8 mouse cellular contexts compared by ENCODE assay signal in genomic region chr2:172940003-172940798, GRCm38 (mm10). TPM values are rescaled to one million over a fixed set of nuclear protein-coding genes. Genes with fewer than 3 reads are reported as not detected.
A peak's percentile ranks its signal among the peaks of the same experiment; 100 is the strongest.
DNase-seq lines count a peak whose midpoint lies in the region; ATAC-seq and TF ChIP-seq lines count a peak whose summit lies in the region.

TSS of gene Bmp7 (minus strand) at chr2:172940321.

- TF ChIP-seq CTCF in forebrain, postnatal 0 days (IDR thresholded peaks at IDR 0.05; ENCODE audit: low read depth), result no peak

- intact Hi-C loops in left cerebral cortex, postnatal 14 days (cut with DNase I), result no loop called here

- H3K4me1 ChIP-seq in forebrain, postnatal 0 days (ENCODE audit: insufficient read depth), result peaks cover 12% of the 10 kb centered on the region; the same call in 1 of the 2 replicates
- H3K4me1 ChIP-seq in hindbrain, embryonic 15.5 days (replicated peaks), result peaks cover 43% of the 10 kb centered on the region
- peaks cover 17% of the 10 kb centered on the region for H3K4me1 ChIP-seq in megakaryocyte, embryonic 14.5 days

- 3% methylated on average over 59 of the region's 82 CpGs for WGBS in forebrain, postnatal 0 days
- under 1% methylated on average over 78 of the region's 82 CpGs for WGBS in hindbrain, embryonic 15.5 days

- H3K4me2 ChIP-seq in forebrain, postnatal 0 days (ENCODE audit: low read depth), result peak within 1 kb of the TSS; percentile 95
- peak within 1 kb of the TSS; percentile 85 for H3K4me2 ChIP-seq in hindbrain, embryonic 15.5 days

- H3K9ac ChIP-seq in forebrain, postnatal 0 days, result peak within 1 kb of the TSS; percentile 51
- H3K9ac ChIP-seq in hindbrain, embryonic 15.5 days, result peak within 1 kb of the TSS; percentile 34; the same call in 1 of the 2 replicates

- H3K27ac ChIP-seq in forebrain, postnatal 0 days (ENCODE audit: low read depth, low read length), result peak within 1 kb of the TSS; percentile 21; the same call in 1 of the 2 replicates
- H3K27ac ChIP-seq in hindbrain, embryonic 15.5 days (replicated peaks), result peak within 1 kb of the TSS; percentile 52

- H3K27me3 ChIP-seq in forebrain, postnatal 0 days (ENCODE audit: insufficient read depth, low read length), result peaks cover 59% of the 10 kb centered on the region
- H3K27me3 ChIP-seq in hindbrain, embryonic 15.5 days, result peaks cover 81% of the 10 kb centered on the region
- H3K27me3 ChIP-seq in megakaryocyte, embryonic 14.5 days (replicated peaks), result peaks cover 96% of the 10 kb centered on the region

- no peaks in the 10 kb centered on the region for H3K9me3 ChIP-seq in forebrain, postnatal 0 days (ENCODE audit: low read length)
- no peaks in the 10 kb centered on the region for H3K9me3 ChIP-seq in hindbrain, embryonic 15.5 days
- 0 out of 2 replicates have a peak, but pooled peaks cover 2% of the 10 kb centered on the region for H3K9me3 ChIP-seq in megakaryocyte, embryonic 14.5 days

- H3K4me3 ChIP-seq in forebrain, postnatal 0 days (ENCODE audit: low read depth, low read length), result peak within 1 kb of the TSS; percentile 42
- peak within 1 kb of the TSS; percentile 44 for H3K4me3 ChIP-seq in hindbrain, embryonic 15.5 days
- H3K4me3 ChIP-seq in megakaryocyte, embryonic 14.5 days (replicated peaks), result peak within 1 kb of the TSS; percentile 75

- DNase-seq in ES-CJ7 (ENCODE audit: low read depth, low spot score), result peak; percentile 94
- DNase-seq in adrenal gland, adult 8-10 months, result peak; percentile 74
- DNase-seq in forebrain, postnatal 0 days, result peak; percentile 60
- peak in 1 of 2 experiments; percentile 53 for DNase-seq in left cerebral cortex, postnatal 14 days (ENCODE audit: low spot score in 2 of 2)
- DNase-seq in right cerebral cortex, postnatal 4 days, result peak; percentile 51

- H3K36me3 ChIP-seq in forebrain, postnatal 0 days (ENCODE audit: insufficient read depth), result no peaks in the 10 kb centered on the region
- H3K36me3 ChIP-seq in hindbrain, embryonic 15.5 days, result no peaks in the 10 kb centered on the region
- no peaks in the 10 kb centered on the region for H3K36me3 ChIP-seq in megakaryocyte, embryonic 14.5 days (replicated peaks; ENCODE audit: low read length)

- peak; percentile 70 for ATAC-seq in forebrain, postnatal 0 days
- ATAC-seq in hindbrain, embryonic 15.5 days (ENCODE audit: low FRiP score, low read depth), result peak; percentile 67
- no peak for ATAC-seq in erythroid progenitor cell, adult 5-6 weeks (replicated peaks; ENCODE audit: low FRiP score, poor library complexity, severe bottlenecking)

RNA-seq across cellular contexts. Expression of gene Bmp7, which starts in this region (rescaled TPM):
- total RNA-seq in adrenal gland, adult 8-10 months (2022), result 100 to 1,000 TPM in 2 of 4 experiments, 10 to 100 TPM in 2; 39.9 to 107 (median 72.1) TPM
- 17.2 and 21.9 TPM in 2 replicates for total RNA-seq in forebrain, postnatal 0 days (2014; rRNA removed)
- 12.4 and 15.4 TPM in 2 replicates for polyA plus RNA-seq in forebrain, postnatal 0 days (2015; fragmentation: Nextera tagmentation; extraction: Ambion mirVana)
- polyA plus RNA-seq in hindbrain, embryonic 15.5 days (2015; fragmentation: Nextera tagmentation; extraction: Ambion mirVana), result 16.6 and 17.7 TPM in 2 replicates
- total RNA-seq in left cerebral cortex, postnatal 14 days (2021), result 10 to 100 TPM; 11.9 to 12.1 TPM
- polyA plus RNA-seq in megakaryocyte, embryonic 14.5 days (2012; ENCODE audit: insufficient read depth, low replicate concordance), result not detected in 2 replicates
- total RNA-seq in erythroid progenitor cell, adult 5-6 weeks (2015; ENCODE audit: low replicate concordance), result 0.36 TPM in 1 of 2 replicates, not detected in the other
- not detected in 2 replicates for total RNA-seq in erythroid progenitor cell, adult 5-6 weeks (2017; ENCODE audit: low replicate concordance)

Comparison
In these comparisons a context has a peak if more than half of its experiments do, and no peak if none do; other contexts are left out.
1. RNA of gene Bmp7 (total RNA-seq): 39.9 to 107 TPM in adrenal gland, adult 8-10 months, 17.2 to 21.9 TPM in forebrain, postnatal 0 days and 11.9 to 12.1 TPM in left cerebral cortex, postnatal 14 days; 0.36 TPM in erythroid progenitor cell, adult 5-6 weeks; every median in the first group is over 4 times any median in the second.
2. RNA of gene Bmp7 (polyA plus RNA-seq): 16.6 to 17.7 TPM in hindbrain, embryonic 15.5 days and 12.4 to 15.4 TPM in forebrain, postnatal 0 days; not detected in megakaryocyte, embryonic 14.5 days; every median in the first group is over 10 times any median in the second.
3. Peak in every context shown above with its lines, with median percentiles within 50 percentile points of each other: H3K4me3 ChIP-seq.